Mouse (Mus musculus) liver (tissue): ENCODE data around the gene Thsd1.
A peak's percentile ranks its signal among the peaks of the same experiment; 100 is the strongest.
"Not testable (repeated sequence)": the region's sequence is repeated elsewhere in the genome, so short reads cannot be mapped to it uniquely, and the experiment has no call there.

Experiments
- DNase-seq: peaks from one replicate; pipeline ENCODE4 v3.0.0-alpha.2; 2020; ENCODE audit warnings: mixed read lengths

Thsd1 gene

GRCm38 (mm10) chr8:22265194-22265593 is 38.1 kb downstream of the Thsd1 start:
- DNase-seq: no peak

- no peak for DNase-seq
These were observed 39.7 kb downstream of the Thsd1 start for GRCm38 (mm10) chr8:22266809-22267208.

DNA sequence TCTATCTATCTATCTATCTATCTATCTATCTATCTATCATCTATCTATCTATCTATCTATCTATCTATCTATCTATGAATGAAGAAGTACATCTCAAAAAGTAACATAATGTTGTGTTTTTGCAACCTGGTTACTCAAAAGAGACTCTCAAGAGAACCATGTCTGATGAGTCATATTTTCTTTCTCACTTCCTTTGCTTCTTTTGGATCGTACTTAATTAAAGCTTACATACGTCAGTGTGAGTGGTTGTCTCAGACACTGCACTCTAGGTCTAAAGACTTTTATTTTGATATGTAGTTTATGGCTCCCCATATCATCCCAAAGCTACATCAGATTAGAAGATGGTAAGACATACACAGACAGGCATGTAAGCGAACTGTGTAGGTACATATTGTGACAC is 46.0 kb downstream of the Thsd1 start:
- DNase-seq: no peak

DNA sequence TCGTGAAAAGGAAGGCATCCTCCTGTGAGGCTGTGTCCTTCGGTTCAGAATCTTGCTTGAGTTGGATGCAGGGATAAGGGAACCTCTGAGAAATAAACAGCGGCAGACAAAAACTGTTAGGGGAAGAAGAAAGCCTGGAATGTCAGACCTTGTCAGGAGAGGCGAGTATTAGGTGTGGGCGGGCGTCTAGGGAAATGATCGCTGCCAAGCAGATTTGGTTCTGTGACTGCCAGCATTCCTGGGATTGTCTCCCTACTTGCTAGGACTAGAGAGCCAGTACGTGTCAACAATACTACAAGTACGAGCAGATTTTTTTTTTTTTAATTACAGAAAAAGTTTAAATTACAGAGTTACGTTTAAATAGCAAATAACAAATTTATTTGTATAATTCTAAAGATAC is 47.5 kb downstream of the Thsd1 start:
- DNase-seq: no peak

DNA sequence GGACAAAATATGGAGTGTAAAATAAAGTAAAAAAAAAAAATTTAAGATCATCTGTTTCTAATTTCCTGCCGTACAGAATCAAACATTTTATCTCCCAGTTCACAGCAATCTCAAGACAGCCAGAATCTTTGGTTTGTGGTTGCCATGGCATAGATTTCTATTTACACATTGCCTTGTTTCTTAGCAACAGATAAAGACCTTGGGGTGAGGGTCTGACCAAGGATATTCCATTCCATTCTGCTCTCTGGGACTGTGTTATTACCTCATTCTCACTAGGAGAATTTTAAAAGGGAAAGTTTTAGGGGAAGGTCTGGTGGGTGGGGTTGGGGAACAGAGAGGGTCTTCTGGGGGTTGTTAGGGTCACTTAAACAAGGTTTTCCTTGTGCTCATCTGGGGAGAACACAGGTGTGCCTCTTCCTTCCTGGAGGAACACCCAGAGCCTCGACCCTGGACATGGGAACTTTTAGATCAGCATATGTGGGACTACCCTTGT is 55.9 kb downstream of the Thsd1 start, which contains the start of gene Tpte:
Gene Tpte, plus strand, starts transcription at position 443 of the 493 bp plus-strand sequence.
- DNase-seq: no peak

DNA sequence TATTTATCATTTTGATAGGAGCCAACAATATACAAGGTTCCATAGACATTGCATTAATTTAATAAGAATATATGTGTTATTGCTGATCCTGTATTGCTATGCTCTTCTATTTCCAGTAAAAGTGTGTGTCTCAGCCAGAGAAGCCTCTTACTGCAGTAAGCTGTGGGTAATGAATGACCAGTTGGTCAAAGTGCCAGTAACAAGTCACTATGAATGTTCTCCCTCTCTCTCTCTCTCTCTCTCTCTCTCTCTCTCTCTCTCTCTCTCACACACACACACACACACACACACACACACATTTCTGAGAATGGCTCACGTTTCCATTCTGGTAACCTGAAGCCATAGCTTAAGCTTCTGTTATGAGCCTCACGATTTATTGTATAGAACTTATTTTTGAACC is 75.2 kb downstream of the Thsd1 start:
- DNase-seq: no peak

DNA sequence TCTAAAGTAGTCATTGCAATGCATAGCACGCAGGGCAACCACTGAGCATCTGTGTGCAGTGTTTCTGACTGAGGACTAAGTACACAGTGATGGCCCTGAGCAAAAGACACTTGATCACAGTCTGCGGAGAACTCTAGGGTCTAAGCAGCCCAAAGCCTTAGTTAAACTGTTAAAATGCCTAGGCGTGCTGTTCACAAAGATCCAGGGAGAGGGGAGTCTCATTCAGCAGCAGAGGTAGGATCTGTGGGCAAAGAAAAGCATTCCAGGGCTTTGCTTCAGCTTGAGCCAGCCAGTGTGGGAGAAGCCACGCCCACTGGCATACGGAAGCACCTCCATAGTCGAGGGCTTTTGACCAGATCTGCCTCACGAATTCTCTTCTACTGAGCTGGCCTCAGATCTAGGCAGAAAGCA is 75.8 kb downstream of the Thsd1 start:
- DNase-seq: peak; percentile 7

- not testable (repeated sequence) for DNase-seq
These were observed 76.9 kb downstream of the Thsd1 start for GRCm38 (mm10) chr8:22304045-22304444.

GRCm38 (mm10) chr8:22306999-22307398 is 79.9 kb downstream of the Thsd1 start:
- no peak for DNase-seq
